Mouse (Mus musculus) thymus, adult 2 months (tissue): ENCODE data around the gene Jph3.

Experiments
- CTCF ChIP-seq: fragments of 200-500 bp; IDR thresholded peaks from 2 replicates; pipeline ENCODE4 v1.5.1; 2012; ENCODE audit warnings: mild to moderate bottlenecking, control low read depth, low read length, moderate library complexity, borderline replicate concordance; ENCODE audit not compliant: control insufficient read depth, poor library complexity, insufficient read depth; ENCODE audit errors: extremely low read depth
- POLR2A ChIP-seq: fragments of 200-500 bp; IDR thresholded peaks from 2 replicates; pipeline ENCODE4 v1.6.1; 2012; ENCODE audit warnings: mild to moderate bottlenecking, low read length, control low read depth, moderate library complexity; ENCODE audit not compliant: control insufficient read depth, poor library complexity, insufficient read depth; ENCODE audit errors: extremely low read depth

DNA sequence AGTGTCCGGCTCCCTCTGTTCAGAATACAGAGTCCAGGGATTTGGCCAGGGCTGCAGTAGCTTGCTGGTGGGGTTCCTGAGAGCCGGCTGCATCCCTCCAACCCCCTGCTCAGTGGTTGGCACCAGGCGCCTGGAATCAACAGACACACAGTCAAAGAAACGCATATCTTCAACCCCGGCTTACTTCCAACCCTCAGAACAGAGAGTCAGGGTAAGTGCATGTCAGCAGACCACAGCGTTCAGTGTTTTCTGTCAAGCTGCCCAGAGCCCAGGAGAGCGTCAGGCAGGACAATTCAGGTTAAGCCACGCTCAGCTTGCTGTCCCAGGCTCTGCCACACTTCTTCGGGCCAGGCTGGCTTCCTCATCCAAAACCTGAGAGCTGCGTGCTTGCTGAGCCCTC lies 48.0 kb upstream of the Jph3 start:
- no peak for TF ChIP-seq CTCF
- TF ChIP-seq POLR2A, result no peak
